Mouse (Mus musculus): Measurements from ENCODE around the gene 2310022A10Rik. TPM values are rescaled to one million over a fixed set of nuclear protein-coding genes. Genes with fewer than 3 reads are reported as not detected.
A peak's percentile ranks its signal among the peaks of the same experiment; 100 is the strongest.

The 2310022A10Rik gene
- polyA plus RNA-seq, 1 experiment from 2014 or later, result 18.4 TPM

- peaks cover 4% of the 10 kb centered on the region; the same call in 1 of the 2 replicates for H3K36me3 ChIP-seq (ENCODE audit: control insufficient read depth, insufficient read depth, low read length)
- peak overlapping the region; percentile 82 for H3K4me2 ChIP-seq (replicated peaks; ENCODE audit: low read depth, low read length)
- H3K9me3 ChIP-seq (ENCODE audit: control insufficient read depth, low read depth, low read length), result no peaks in the 10 kb centered on the region
- H3K9ac ChIP-seq (replicated peaks; ENCODE audit: low read depth, low read length), result peak overlapping the region; percentile 34
- peak; percentile 88 for ATAC-seq (ENCODE audit: insufficient number of reproducible peaks, insufficient read depth, low FRiP score, low read depth)
- no peaks in the 10 kb centered on the region for H3K27me3 ChIP-seq (ENCODE audit: control insufficient read depth, insufficient read depth, low read length)
- 2% methylated on average over 30 of the region's 30 CpGs for WGBS
- H3K4me3 ChIP-seq (ENCODE audit: low read depth, low read length), result peak overlapping the region; percentile 43
- peak overlapping the region; percentile 39; the same call in 1 of the 2 replicates for H3K27ac ChIP-seq (ENCODE audit: low read length)
- peaks cover 5% of the 10 kb centered on the region; the same call in 1 of the 2 replicates for H3K4me1 ChIP-seq (ENCODE audit: control insufficient read depth, insufficient read depth, low read length)
Observed at GRCm38 (mm10) chr7:27542392-27543033, 10.5 kb upstream of the 2310022A10Rik start.

- ATAC-seq (ENCODE audit: insufficient number of reproducible peaks, insufficient read depth, low FRiP score, low read depth), result peak; percentile 5; the same call in 1 of the 2 replicates
- Histone ChIP-seq H3K4me2 (replicated peaks; ENCODE audit: low read depth, low read length) (peak overlapping the region; percentile 82), H3K36me3 (ENCODE audit: control insufficient read depth, insufficient read depth, low read length) (peaks cover 4% of the 10 kb centered on the region; the same call in 1 of the 2 replicates), H3K4me3 (ENCODE audit: low read depth, low read length) (peak overlapping the region; percentile 43), H3K27ac (ENCODE audit: low read length) (peak overlapping the region; percentile 39; the same call in 1 of the 2 replicates), H3K9ac (replicated peaks; ENCODE audit: low read depth, low read length) (no peak overlapping the region), H3K4me1 (ENCODE audit: control insufficient read depth, insufficient read depth, low read length) (peaks cover 5% of the 10 kb centered on the region; the same call in 1 of the 2 replicates), H3K9me3 (ENCODE audit: control insufficient read depth, low read depth, low read length) (no peaks in the 10 kb centered on the region), H3K27me3 (ENCODE audit: control insufficient read depth, insufficient read depth, low read length) (no peaks in the 10 kb centered on the region)
- 25% methylated on average over 6 of the region's 6 CpGs for WGBS
Observed at GRCm38 (mm10) chr7:27543065-27543464, 10.0 kb upstream of the 2310022A10Rik start.

GRCm38 (mm10) chr7:27543851-27544250 lies 9.2 kb upstream of the 2310022A10Rik start:
- no peaks in the 10 kb centered on the region for H3K27me3 ChIP-seq (ENCODE audit: control insufficient read depth, insufficient read depth, low read length)
- H3K4me2 ChIP-seq (replicated peaks; ENCODE audit: low read depth, low read length), result no peak overlapping the region
- H3K4me3 ChIP-seq (ENCODE audit: low read depth, low read length), result no peak overlapping the region
- no peaks in the 10 kb centered on the region for H3K9me3 ChIP-seq (ENCODE audit: control insufficient read depth, low read depth, low read length)
- WGBS, result 76% methylated on average over 4 of the region's 4 CpGs
- H3K9ac ChIP-seq (replicated peaks; ENCODE audit: low read depth, low read length), result no peak overlapping the region
- peak overlapping the region; percentile 35; the same call in 1 of the 2 replicates for H3K27ac ChIP-seq (ENCODE audit: low read length)
- peaks cover 5% of the 10 kb centered on the region; the same call in 1 of the 2 replicates for H3K4me1 ChIP-seq (ENCODE audit: control insufficient read depth, insufficient read depth, low read length)
- H3K36me3 ChIP-seq (ENCODE audit: control insufficient read depth, insufficient read depth, low read length), result peaks cover 4% of the 10 kb centered on the region; the same call in 1 of the 2 replicates
- ATAC-seq (ENCODE audit: insufficient number of reproducible peaks, insufficient read depth, low FRiP score, low read depth), result no peak

- Histone ChIP-seq H3K4me1 (ENCODE audit: control insufficient read depth, insufficient read depth, low read length) (peaks cover 5% of the 10 kb centered on the region; the same call in 1 of the 2 replicates), H3K4me2 (replicated peaks; ENCODE audit: low read depth, low read length) (no peak overlapping the region), H3K27ac (ENCODE audit: low read length) (no peak overlapping the region), H3K9me3 (ENCODE audit: control insufficient read depth, low read depth, low read length) (no peaks in the 10 kb centered on the region), H3K4me3 (ENCODE audit: low read depth, low read length) (no peak overlapping the region), H3K27me3 (ENCODE audit: control insufficient read depth, insufficient read depth, low read length) (no peaks in the 10 kb centered on the region), H3K36me3 (ENCODE audit: control insufficient read depth, insufficient read depth, low read length) (no peaks in the 10 kb centered on the region), H3K9ac (replicated peaks; ENCODE audit: low read depth, low read length) (no peak overlapping the region)
- 82% methylated on average over 12 of the region's 12 CpGs for WGBS
- no peak for ATAC-seq (ENCODE audit: insufficient number of reproducible peaks, insufficient read depth, low FRiP score, low read depth)
Observed at GRCm38 (mm10) chr7:27544675-27545370, 8.2 kb upstream of the 2310022A10Rik start.

GRCm38 (mm10) chr7:27549597-27549996 lies 3.4 kb upstream of the 2310022A10Rik start:
- 75% methylated on average over 6 of the region's 6 CpGs for WGBS
- ATAC-seq (ENCODE audit: insufficient number of reproducible peaks, insufficient read depth, low FRiP score, low read depth), result no peak
- Histone ChIP-seq H3K4me2 (replicated peaks; ENCODE audit: low read depth, low read length) (no peak overlapping the region), H3K27me3 (ENCODE audit: control insufficient read depth, insufficient read depth, low read length) (no peaks in the 10 kb centered on the region), H3K36me3 (ENCODE audit: control insufficient read depth, insufficient read depth, low read length) (no peaks in the 10 kb centered on the region), H3K9ac (replicated peaks; ENCODE audit: low read depth, low read length) (no peak overlapping the region), H3K4me1 (ENCODE audit: control insufficient read depth, insufficient read depth, low read length) (peaks cover 4% of the 10 kb centered on the region; the same call in 1 of the 2 replicates), H3K27ac (ENCODE audit: low read length) (no peak overlapping the region), H3K4me3 (ENCODE audit: low read depth, low read length) (no peak overlapping the region), H3K9me3 (ENCODE audit: control insufficient read depth, low read depth, low read length) (no peaks in the 10 kb centered on the region)

GRCm38 (mm10) chr7:27552070-27552469 lies 963 bp upstream of the 2310022A10Rik start:
- Histone ChIP-seq H3K9me3 (ENCODE audit: control insufficient read depth, low read depth, low read length) (no peaks in the 10 kb centered on the region), H3K27ac (ENCODE audit: low read length) (no peak overlapping the region), H3K4me3 (ENCODE audit: low read depth, low read length) (peak overlapping the region; percentile 85), H3K36me3 (ENCODE audit: control insufficient read depth, insufficient read depth, low read length) (peaks cover 8% of the 10 kb centered on the region; the same call in 1 of the 2 replicates), H3K27me3 (ENCODE audit: control insufficient read depth, insufficient read depth, low read length) (no peaks in the 10 kb centered on the region), H3K4me1 (ENCODE audit: control insufficient read depth, insufficient read depth, low read length) (peaks cover 4% of the 10 kb centered on the region; the same call in 1 of the 2 replicates), H3K9ac (replicated peaks; ENCODE audit: low read depth, low read length) (peak overlapping the region; percentile 77; the same call in 1 of the 2 replicates), H3K4me2 (replicated peaks; ENCODE audit: low read depth, low read length) (peak overlapping the region; percentile 88)
- 47% methylated on average over 5 of the region's 5 CpGs for WGBS
- ATAC-seq (ENCODE audit: insufficient number of reproducible peaks, insufficient read depth, low FRiP score, low read depth), result no peak

- no peaks in the 10 kb centered on the region for H3K27me3 ChIP-seq (ENCODE audit: control insufficient read depth, insufficient read depth, low read length)
- H3K27ac ChIP-seq (ENCODE audit: low read length), result no peak overlapping the region
- no peaks in the 10 kb centered on the region for H3K9me3 ChIP-seq (ENCODE audit: control insufficient read depth, low read depth, low read length)
- ATAC-seq (ENCODE audit: insufficient number of reproducible peaks, insufficient read depth, low FRiP score, low read depth), result no peak
- no peak overlapping the region for H3K4me2 ChIP-seq (replicated peaks; ENCODE audit: low read depth, low read length)
- WGBS, result 57% methylated on average over 8 of the region's 8 CpGs
- H3K4me3 ChIP-seq (ENCODE audit: low read depth, low read length), result no peak overlapping the region
- peaks cover 37% of the 10 kb centered on the region for H3K36me3 ChIP-seq (ENCODE audit: control insufficient read depth, insufficient read depth, low read length)
- H3K9ac ChIP-seq (replicated peaks; ENCODE audit: low read depth, low read length), result no peak overlapping the region
- H3K4me1 ChIP-seq (ENCODE audit: control insufficient read depth, insufficient read depth, low read length), result no peaks in the 10 kb centered on the region
Observed at GRCm38 (mm10) chr7:27560291-27560887, 7.4 kb downstream of the 2310022A10Rik start.

GRCm38 (mm10) chr7:27560978-27561377 lies 7.9 kb downstream of the 2310022A10Rik start:
- Histone ChIP-seq H3K4me2 (replicated peaks; ENCODE audit: low read depth, low read length) (no peak overlapping the region), H3K27me3 (ENCODE audit: control insufficient read depth, insufficient read depth, low read length) (no peaks in the 10 kb centered on the region), H3K4me1 (ENCODE audit: control insufficient read depth, insufficient read depth, low read length) (no peaks in the 10 kb centered on the region), H3K36me3 (ENCODE audit: control insufficient read depth, insufficient read depth, low read length) (peaks cover 38% of the 10 kb centered on the region), H3K4me3 (ENCODE audit: low read depth, low read length) (no peak overlapping the region), H3K9me3 (ENCODE audit: control insufficient read depth, low read depth, low read length) (no peaks in the 10 kb centered on the region), H3K27ac (ENCODE audit: low read length) (no peak overlapping the region), H3K9ac (replicated peaks; ENCODE audit: low read depth, low read length) (no peak overlapping the region)
- ATAC-seq (ENCODE audit: insufficient number of reproducible peaks, insufficient read depth, low FRiP score, low read depth), result no peak
- WGBS, result 83% methylated on average over 1 of the region's 1 CpGs

Data from stomach, embryonic 14.5 days (tissue).